Mouse (Mus musculus) forebrain, embryonic 10.5 days (tissue): ENCODE data around the gene Plcd1. TPM values are rescaled to one million over a fixed set of nuclear protein-coding genes. Genes with fewer than 3 reads are reported as not detected.

ENCODE experiments used
- DNase-seq: peaks from one replicate; pipeline ENCODE4 v3.0.0-alpha.2; 2017; ENCODE audit warnings: low spot score; ENCODE audit errors: extremely low spot score
- H3K27ac ChIP-seq: fragments of 300-500 bp; sonication (generic); 2 replicates; pipeline ENCODE4 v1.5.1; 2016; ENCODE audit warnings: mild to moderate bottlenecking
- H3K27me3 ChIP-seq: fragments of 300-500 bp; sonication (generic); 2 replicates; pipeline ENCODE4 v1.6.1; 2016; ENCODE audit warnings: mild to moderate bottlenecking; ENCODE audit not compliant: poor library complexity, severe bottlenecking
- H3K36me3 ChIP-seq: fragments of 300-500 bp; sonication (generic); replicated peaks from 2 replicates; pipeline ENCODE4 v1.6.1; 2016; ENCODE audit warnings: mild to moderate bottlenecking, moderate library complexity
- H3K4me1 ChIP-seq: fragments of 300-500 bp; sonication (generic); 2 replicates; pipeline ENCODE4 v1.6.1; 2016
- H3K4me3 ChIP-seq: fragments of 300-500 bp; sonication (generic); 2 replicates; pipeline ENCODE4 v1.5.1; 2016; ENCODE audit warnings: mild to moderate bottlenecking, moderate library complexity
- H3K9me3 ChIP-seq: fragments of 300-500 bp; sonication (generic); 2 replicates; pipeline ENCODE4 v1.6.1; 2016; ENCODE audit warnings: mild to moderate bottlenecking, moderate library complexity
- WGBS: fragments of 180-500 bp; shearing (Covaris S2); methylation state at CpG from one replicate; pipeline ENCODE4 v1.1.7; 2016; 5-methylcytosine and 5-hydroxymethylcytosine counted together
- polyA plus RNA-seq: library from polyadenylated mRNA; unstranded; fragments of >200 nt; fragmentation: Nextera tagmentation; extraction: Ambion mirVana; gene quantifications from 2 replicates; pipeline ENCODE4 v1.2.1, GENCODE M21; 2016

The Plcd1 gene
- 13.0 and 13.7 TPM in 2 replicates for polyA plus RNA-seq

- Histone ChIP-seq H3K9me3 (no peaks in the 10 kb centered on the region), H3K36me3 (no peaks in the 10 kb centered on the region), H3K4me3 (peak within 1 kb of the TSS; percentile 64), H3K27ac (peak within 1 kb of the TSS; percentile 65), H3K27me3 (peaks cover 77% of the 10 kb centered on the region), H3K4me1 (peaks cover 73% of the 10 kb centered on the region)
- peak; percentile 61 for DNase-seq
- 8% methylated on average over 45 of the region's 45 CpGs for WGBS
These were observed at the start of gene Plcd1 for GRCm38 (mm10) chr9:119093419-119094295. Plcd1 (minus strand) TSS chr9:119093502.

- no peaks in the 10 kb centered on the region for H3K27me3 ChIP-seq
- H3K4me1 ChIP-seq = peaks cover 5% of the 10 kb centered on the region; the same call in 1 of the 2 replicates
- H3K36me3 ChIP-seq = no peaks in the 10 kb centered on the region
- DNase-seq = no peak
- 95% methylated on average over 5 of the region's 5 CpGs for WGBS
- H3K27ac ChIP-seq = no peak overlapping the region
- no peaks in the 10 kb centered on the region for H3K9me3 ChIP-seq
- H3K4me3 ChIP-seq = no peak overlapping the region
These were observed 48.8 kb upstream of the Plcd1 start for GRCm38 (mm10) chr9:119142066-119142465.

GRCm38 (mm10) chr9:119138836-119139235 is 45.5 kb upstream of the Plcd1 start:
- H3K4me3 ChIP-seq = no peak overlapping the region
- DNase-seq = no peak
- WGBS = 86% methylated on average over 2 of the region's 2 CpGs
- no peaks in the 10 kb centered on the region for H3K9me3 ChIP-seq
- H3K27ac ChIP-seq = no peak overlapping the region
- no peaks in the 10 kb centered on the region for H3K27me3 ChIP-seq
- H3K36me3 ChIP-seq = no peaks in the 10 kb centered on the region
- H3K4me1 ChIP-seq = no peaks in the 10 kb centered on the region

GRCm38 (mm10) chr9:119130692-119131091 is 37.4 kb upstream of the Plcd1 start:
- no peaks in the 10 kb centered on the region for H3K27me3 ChIP-seq
- no peaks in the 10 kb centered on the region for H3K9me3 ChIP-seq
- no peak for DNase-seq
- no peaks in the 10 kb centered on the region for H3K36me3 ChIP-seq
- H3K4me1 ChIP-seq = peaks cover 6% of the 10 kb centered on the region; the same call in 1 of the 2 replicates
- no peak overlapping the region for H3K27ac ChIP-seq
- 72% methylated on average over 5 of the region's 5 CpGs for WGBS
- H3K4me3 ChIP-seq = no peak overlapping the region

- Histone ChIP-seq H3K4me3 (no peak overlapping the region), H3K9me3 (no peaks in the 10 kb centered on the region), H3K36me3 (no peaks in the 10 kb centered on the region), H3K4me1 (peaks cover 6% of the 10 kb centered on the region; the same call in 1 of the 2 replicates), H3K27me3 (no peaks in the 10 kb centered on the region), H3K27ac (no peak overlapping the region)
- WGBS = 76% methylated on average over 12 of the region's 12 CpGs
- no peak for DNase-seq
These were observed 35.3 kb upstream of the Plcd1 start for GRCm38 (mm10) chr9:119128436-119129181.

GRCm38 (mm10) chr9:119122596-119123369 is 29.5 kb upstream of the Plcd1 start:
- peaks cover 16% of the 10 kb centered on the region for H3K4me1 ChIP-seq
- H3K4me3 ChIP-seq = no peak overlapping the region
- no peaks in the 10 kb centered on the region for H3K9me3 ChIP-seq
- 88% methylated on average over 18 of the region's 18 CpGs for WGBS
- no peaks in the 10 kb centered on the region for H3K36me3 ChIP-seq
- no peak for DNase-seq
- no peak overlapping the region for H3K27ac ChIP-seq
- no peaks in the 10 kb centered on the region for H3K27me3 ChIP-seq

- no peak for DNase-seq
- Histone ChIP-seq H3K9me3 (no peaks in the 10 kb centered on the region), H3K4me1 (peaks cover 16% of the 10 kb centered on the region), H3K36me3 (no peaks in the 10 kb centered on the region), H3K27me3 (no peaks in the 10 kb centered on the region), H3K27ac (no peak overlapping the region), H3K4me3 (no peak overlapping the region)
- 80% methylated on average over 3 of the region's 3 CpGs for WGBS
These were observed 26.9 kb upstream of the Plcd1 start for GRCm38 (mm10) chr9:119120168-119120560.

GRCm38 (mm10) chr9:119119409-119120167 is 26.3 kb upstream of the Plcd1 start:
- no peak overlapping the region for H3K4me3 ChIP-seq
- DNase-seq = no peak
- peaks cover 16% of the 10 kb centered on the region for H3K4me1 ChIP-seq
- no peaks in the 10 kb centered on the region for H3K27me3 ChIP-seq
- H3K36me3 ChIP-seq = no peaks in the 10 kb centered on the region
- no peak overlapping the region for H3K27ac ChIP-seq
- 89% methylated on average over 19 of the region's 19 CpGs for WGBS
- no peaks in the 10 kb centered on the region for H3K9me3 ChIP-seq

- WGBS = 86% methylated on average over 17 of the region's 17 CpGs
- no peak overlapping the region for H3K27ac ChIP-seq
These were observed 21.6 kb upstream of the Plcd1 start for GRCm38 (mm10) chr9:119114911-119115310.

GRCm38 (mm10) chr9:119110640-119111039 is 17.3 kb upstream of the Plcd1 start:
- Histone ChIP-seq H3K9me3 (no peaks in the 10 kb centered on the region), H3K27me3 (no peaks in the 10 kb centered on the region), H3K4me3 (no peak overlapping the region), H3K27ac (peak overlapping the region; percentile 63), H3K36me3 (no peaks in the 10 kb centered on the region), H3K4me1 (peaks cover 19% of the 10 kb centered on the region)
- DNase-seq = no peak
- 51% methylated on average over 3 of the region's 3 CpGs for WGBS

More at GRCm38 (mm10) chr9:119114911-119115310, 21.6 kb upstream of the Plcd1 start:
- H3K4me1 ChIP-seq = peaks cover 19% of the 10 kb centered on the region
- no peak for DNase-seq
- H3K27me3 ChIP-seq = no peaks in the 10 kb centered on the region
- H3K36me3 ChIP-seq = no peaks in the 10 kb centered on the region
- no peak overlapping the region for H3K4me3 ChIP-seq
- H3K9me3 ChIP-seq = no peaks in the 10 kb centered on the region

GRCm38 (mm10) chr9:119109685-119110353 is 16.5 kb upstream of the Plcd1 start:
- H3K4me1 ChIP-seq = peaks cover 19% of the 10 kb centered on the region
- no peak overlapping the region for H3K4me3 ChIP-seq
- H3K27ac ChIP-seq = peak overlapping the region; percentile 63; the same call in 1 of the 2 replicates
- DNase-seq = no peak
- no peaks in the 10 kb centered on the region for H3K36me3 ChIP-seq
- no peaks in the 10 kb centered on the region for H3K27me3 ChIP-seq
- WGBS = 45% methylated on average over 12 of the region's 12 CpGs
- no peaks in the 10 kb centered on the region for H3K9me3 ChIP-seq
